Mouse (Mus musculus) cortical plate, adult 2 months (tissue): Measurements from ENCODE around the gene Arl6ip5. TPM values are rescaled to one million over a fixed set of nuclear protein-coding genes. Genes with fewer than 3 reads are reported as not detected.

ENCODE experiments used
- H3K27ac ChIP-seq: fragments of 200-500 bp; 2 replicates; pipeline ENCODE4 v1.5.1; 2012; ENCODE audit warnings: low read length, control low read depth, inconsistent platforms; ENCODE audit not compliant: insufficient read depth
- H3K4me1 ChIP-seq: fragments of 200-500 bp; 2 replicates; pipeline ENCODE4 v1.6.1; 2011; ENCODE audit warnings: low read length; ENCODE audit not compliant: control insufficient read depth, insufficient read depth
- H3K4me3 ChIP-seq: fragments of 200-500 bp; 2 replicates; pipeline ENCODE4 v1.5.1; 2011; ENCODE audit warnings: mild to moderate bottlenecking, low read length, control low read depth; ENCODE audit not compliant: insufficient read depth
- CTCF ChIP-seq: fragments of 200-500 bp; IDR thresholded peaks from 2 replicates; pipeline ENCODE4 v1.5.1; 2011; ENCODE audit warnings: mild to moderate bottlenecking, control low read depth, low read length; ENCODE audit not compliant: insufficient read depth; ENCODE audit errors: extremely low read depth
- POLR2A ChIP-seq: fragments of 200-500 bp; IDR thresholded peaks from 2 replicates; pipeline ENCODE4 v1.6.1; 2011; ENCODE audit warnings: mild to moderate bottlenecking, low read length, control low read depth; ENCODE audit not compliant: insufficient read depth; ENCODE audit errors: extremely low read depth
- polyA plus RNA-seq: library from polyadenylated mRNA; depleted of rRNA; stranded (reverse); fragments of >200 nt; gene quantifications from 2 replicates; pipeline ENCODE4 v1.2.3, GENCODE M21; 2012

Gene Arl6ip5
- polyA plus RNA-seq, 1 experiment = 192 TPM

GRCm38 (mm10) chr6:97266661-97267060 is 56.2 kb downstream of the Arl6ip5 start:
- H3K4me3 ChIP-seq = no peak overlapping the region
- TF ChIP-seq CTCF = no peak
- TF ChIP-seq POLR2A = no peak

GRCm38 (mm10) chr6:97267132-97267531 is 56.6 kb downstream of the Arl6ip5 start:
- H3K27ac ChIP-seq = no peak overlapping the region
- TF ChIP-seq POLR2A (no peak), CTCF (no peak)
- no peaks in the 10 kb centered on the region for H3K4me1 ChIP-seq
- H3K4me3 ChIP-seq = no peak overlapping the region

More at GRCm38 (mm10) chr6:97266661-97267060, 56.2 kb downstream of the Arl6ip5 start:
- Histone ChIP-seq H3K27ac (no peak overlapping the region), H3K4me1 (no peaks in the 10 kb centered on the region)

GRCm38 (mm10) chr6:97269596-97269995 is 59.1 kb downstream of the Arl6ip5 start:
- no peaks in the 10 kb centered on the region for H3K4me1 ChIP-seq
- no peak for TF ChIP-seq POLR2A
- TF ChIP-seq CTCF = no peak
- H3K27ac ChIP-seq = no peak overlapping the region
- no peak overlapping the region for H3K4me3 ChIP-seq

DNA sequence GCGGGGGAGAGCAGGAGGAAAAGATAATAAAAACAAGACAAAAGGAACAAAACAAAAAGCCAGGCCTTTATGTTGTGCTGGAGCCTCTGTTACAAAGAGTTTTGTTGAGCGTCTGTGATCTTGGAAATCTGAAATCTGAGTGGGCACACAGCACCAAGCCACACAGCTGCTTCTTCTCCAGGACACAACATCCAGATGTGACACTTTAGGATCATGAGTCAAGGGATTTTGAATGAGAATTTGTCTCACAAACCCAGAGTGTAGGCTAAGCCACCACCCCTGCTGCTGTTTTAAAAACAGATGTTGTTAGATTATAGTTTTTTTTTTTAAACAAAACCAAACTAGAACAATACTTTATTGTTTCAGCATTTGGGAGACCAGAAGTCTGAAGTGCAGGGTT is 61.9 kb downstream of the Arl6ip5 start:
- TF ChIP-seq POLR2A (no peak), CTCF (no peak)
- Histone ChIP-seq H3K27ac (no peak overlapping the region), H3K4me3 (no peak overlapping the region), H3K4me1 (no peaks in the 10 kb centered on the region)

- no peak overlapping the region for H3K27ac ChIP-seq
- H3K4me3 ChIP-seq = no peak overlapping the region
- TF ChIP-seq POLR2A (no peak), CTCF (no peak)
- H3K4me1 ChIP-seq = 0 out of 2 replicates have a peak, but pooled peaks cover 1% of the 10 kb centered on the region
Observed at GRCm38 (mm10) chr6:97273058-97273710, 62.7 kb downstream of the Arl6ip5 start.

- TF ChIP-seq POLR2A (no peak), CTCF (no peak)
- Histone ChIP-seq H3K27ac (no peak overlapping the region), H3K4me1 (peaks cover 1% of the 10 kb centered on the region; the same call in 1 of the 2 replicates), H3K4me3 (no peak overlapping the region)
Observed at GRCm38 (mm10) chr6:97273777-97274176, 63.3 kb downstream of the Arl6ip5 start.

DNA sequence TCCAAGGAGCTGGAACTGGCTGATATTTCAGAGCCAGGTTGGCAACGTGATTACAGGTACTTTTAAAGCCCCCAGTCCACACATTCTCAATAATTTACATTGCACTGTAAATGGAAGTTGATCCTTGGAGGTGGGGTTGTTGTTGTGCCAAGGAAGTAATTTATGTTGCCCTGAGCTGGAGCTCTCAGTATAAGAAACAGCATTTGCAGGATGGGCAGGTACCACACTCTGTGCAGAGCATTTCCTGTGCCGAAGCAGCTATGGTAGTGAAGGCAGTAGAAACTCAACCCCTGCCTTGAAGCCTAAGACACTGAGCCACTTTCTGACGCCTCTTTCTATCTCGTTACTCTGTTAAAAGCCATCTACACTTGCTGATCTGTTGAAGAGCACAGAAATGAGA is 65.3 kb downstream of the Arl6ip5 start:
- no peak for TF ChIP-seq CTCF
- TF ChIP-seq POLR2A = no peak
- peaks cover 1% of the 10 kb centered on the region; the same call in 1 of the 2 replicates for H3K4me1 ChIP-seq
- no peak overlapping the region for H3K4me3 ChIP-seq
- H3K27ac ChIP-seq = no peak overlapping the region

- Histone ChIP-seq H3K4me1 (peaks cover 1% of the 10 kb centered on the region; the same call in 1 of the 2 replicates), H3K27ac (no peak overlapping the region), H3K4me3 (no peak overlapping the region)
- TF ChIP-seq CTCF (no peak), POLR2A (no peak)
Observed at GRCm38 (mm10) chr6:97276366-97276765, 65.9 kb downstream of the Arl6ip5 start.

DNA sequence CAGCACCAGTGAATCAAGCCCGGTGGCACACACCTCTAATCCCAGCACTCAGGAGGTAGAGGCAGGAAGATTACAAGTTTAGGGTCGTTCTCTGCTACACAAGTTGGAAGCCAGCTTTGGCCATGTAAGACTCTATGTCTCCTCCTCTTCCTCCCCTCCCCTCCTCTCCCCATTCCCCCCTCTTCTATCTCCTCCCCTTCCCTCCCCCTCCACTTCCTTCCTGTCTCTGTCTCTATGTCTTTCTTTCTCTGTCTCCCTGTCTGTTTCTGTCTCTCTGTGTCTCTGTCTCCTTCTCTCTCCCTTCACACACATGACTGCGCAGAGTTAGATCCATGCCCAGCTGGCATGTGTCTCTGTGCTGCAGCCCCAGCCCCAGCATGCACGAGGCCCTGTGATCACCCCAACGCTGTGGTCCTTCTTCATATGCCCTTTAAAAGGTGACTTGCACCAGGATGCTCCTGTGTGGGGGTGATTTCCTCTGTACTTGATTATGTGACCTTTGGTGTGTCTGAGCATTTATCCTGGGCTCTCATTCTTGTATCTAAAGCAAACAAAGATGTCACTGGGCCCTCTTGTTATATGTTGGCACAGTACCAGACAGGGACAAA is 66.5 kb downstream of the Arl6ip5 start:
- TF ChIP-seq POLR2A = no peak
- TF ChIP-seq CTCF = no peak
- no peak overlapping the region for H3K4me3 ChIP-seq
- no peak overlapping the region for H3K27ac ChIP-seq
- peaks cover 1% of the 10 kb centered on the region; the same call in 1 of the 2 replicates for H3K4me1 ChIP-seq
